Comparison of ENCODE assay signal across 22 mouse cellular contexts in the genomic region with DNA sequence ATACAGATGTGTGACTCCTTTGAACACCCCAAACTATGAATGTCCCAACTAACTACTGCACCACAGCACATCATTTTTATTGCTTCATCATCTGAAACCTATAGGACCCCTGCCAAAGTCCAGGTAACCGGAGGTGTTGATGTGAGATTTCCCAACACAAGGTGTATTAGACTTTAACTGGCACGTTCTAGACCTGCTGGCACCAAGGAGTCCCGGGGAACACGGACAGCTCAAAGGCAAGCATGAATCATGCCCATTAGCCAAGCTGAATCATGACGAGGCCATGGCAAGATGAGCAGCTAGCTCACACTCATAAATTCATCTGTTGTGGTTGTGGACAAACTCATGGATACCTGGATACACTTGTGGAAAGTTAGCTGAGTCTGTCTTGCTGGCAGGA.
DNase-seq lines count a peak whose midpoint lies in the region; ATAC-seq lines count a peak whose summit lies in the region.
"Had no signal": no experiment of that assay in that cellular context is flagged by ENCODE, and none has a peak within 500 bp of the region (broad histone marks: within the 10 kb centered on the region; RNA-seq: fewer than 3 reads in every experiment).

No protein-coding gene starts in this region.

- peak; percentile 55 for DNase-seq in adrenal gland, adult 2 months
- no peak for DNase-seq in adrenal gland, adult 18-20 months (ENCODE audit: low spot score in 2 of 2)
- DNase-seq in forebrain, embryonic 11.5 days (ENCODE audit: low spot score) = peak; percentile 13
- no peak for DNase-seq in forebrain, embryonic 14.5 days (ENCODE audit: low spot score)
- DNase-seq in 3T3-L1 (ENCODE audit: low read depth, low spot score) = peak; percentile 19
- peak; percentile 95 for DNase-seq in gonadal fat pad, adult 2 months (ENCODE audit: low read depth)
- DNase-seq in gastrocnemius, adult 8-10 months (ENCODE audit: low spot score in 2 of 2) = no peak
- DNase-seq: adrenal gland, postnatal 10 days; B cell, adult 2 months; cerebellum, adult 11-12 months; cerebellum, adult 8-10 months; cerebellum, postnatal 10 days; gastrocnemius, postnatal 14 days; heart, adult 2 months; kidney, adult 2 months had no signal

- H3K36me3 ChIP-seq in forebrain, embryonic 11.5 days (ENCODE audit: control insufficient read depth, insufficient read depth, low read length) = no peaks in the 10 kb centered on the region
- H3K36me3 ChIP-seq in forebrain, embryonic 14.5 days (ENCODE audit: control insufficient read depth, insufficient read depth, low read length) = no peaks in the 10 kb centered on the region
- H3K36me3 ChIP-seq: hindbrain, embryonic 15.5 days had no signal

- H3K4me3 ChIP-seq in forebrain, embryonic 11.5 days (ENCODE audit: low read depth, low read length) = no peak overlapping the region
- no peak overlapping the region for H3K4me3 ChIP-seq in forebrain, embryonic 14.5 days (ENCODE audit: low read depth, low read length)
- H3K4me3 ChIP-seq: forebrain, embryonic 12.5 days; heart, adult 2 months; hindbrain, embryonic 12.5 days; hindbrain, embryonic 15.5 days had no signal

- no peak overlapping the region for H3K9ac ChIP-seq in forebrain, embryonic 11.5 days (ENCODE audit: low read length)
- no peak overlapping the region for H3K9ac ChIP-seq in forebrain, embryonic 14.5 days (ENCODE audit: low read length)
- H3K9ac ChIP-seq: forebrain, embryonic 12.5 days; hindbrain, embryonic 12.5 days; hindbrain, embryonic 15.5 days had no signal

- peaks cover 10% of the 10 kb centered on the region for H3K4me1 ChIP-seq in forebrain, embryonic 11.5 days (replicated peaks; ENCODE audit: control insufficient read depth, insufficient read depth, low read length)
- H3K4me1 ChIP-seq in forebrain, embryonic 14.5 days (ENCODE audit: control insufficient read depth, insufficient read depth, low read length) = peaks cover 11% of the 10 kb centered on the region

- no peaks in the 10 kb centered on the region for H3K9me3 ChIP-seq in forebrain, embryonic 11.5 days (ENCODE audit: control insufficient read depth, low read length)
- H3K9me3 ChIP-seq in forebrain, embryonic 14.5 days (replicated peaks; ENCODE audit: control insufficient read depth, low read length) = no peaks in the 10 kb centered on the region
- H3K9me3 ChIP-seq: forebrain, embryonic 12.5 days; hindbrain, embryonic 12.5 days; hindbrain, embryonic 15.5 days had no signal

- 95% methylated on average over 5 of the region's 5 CpGs for WGBS in forebrain, embryonic 11.5 days
- WGBS in forebrain, embryonic 14.5 days = 99% methylated on average over 5 of the region's 5 CpGs

- H3K27me3 ChIP-seq in forebrain, embryonic 11.5 days (ENCODE audit: control insufficient read depth, insufficient read depth, low read length) = peaks cover 2% of the 10 kb centered on the region; the same call in 1 of the 2 replicates
- H3K27me3 ChIP-seq in forebrain, embryonic 14.5 days (replicated peaks; ENCODE audit: control insufficient read depth, insufficient read depth, low read length) = no peaks in the 10 kb centered on the region
- H3K27me3 ChIP-seq: hindbrain, embryonic 12.5 days had no signal

- no peak overlapping the region for H3K27ac ChIP-seq in forebrain, embryonic 11.5 days (ENCODE audit: low read depth, low read length)
- H3K27ac ChIP-seq in forebrain, embryonic 14.5 days (ENCODE audit: low read depth, low read length) = no peak overlapping the region
- H3K27ac ChIP-seq: forebrain, embryonic 12.5 days; heart, adult 2 months; hindbrain, embryonic 12.5 days; hindbrain, embryonic 15.5 days had no signal

- ATAC-seq in forebrain, embryonic 11.5 days (replicated peaks; ENCODE audit: low FRiP score) = no peak
- ATAC-seq in forebrain, embryonic 14.5 days = no peak
- ATAC-seq: CD4-positive, CD25-positive, alpha-beta regulatory T cell, adult 4 months; forebrain, embryonic 16.5 days; intestine, postnatal 0 days had no signal

- no peak overlapping the region for H3K4me2 ChIP-seq in forebrain, embryonic 11.5 days (ENCODE audit: low read depth, low read length, severe bottlenecking)
- H3K4me2 ChIP-seq in forebrain, embryonic 14.5 days (ENCODE audit: low read length) = no peak overlapping the region
- H3K4me2 ChIP-seq: forebrain, embryonic 12.5 days; heart, embryonic 11.5 days; hindbrain, embryonic 12.5 days; hindbrain, embryonic 15.5 days had no signal

Comparison
In these comparisons a context has a peak if more than half of its experiments do, and no peak if none do; other contexts are left out.
1. DNase-seq: peak in adrenal gland, adult 2 months (single experiment), forebrain, embryonic 11.5 days (single experiment), 3T3-L1 (single experiment) and gonadal fat pad, adult 2 months (single experiment); none in adrenal gland, adult 18-20 months (0 of 2), forebrain, embryonic 14.5 days (single experiment) and gastrocnemius, adult 8-10 months (0 of 2).